Mouse (Mus musculus) C2C12 (cell line): ENCODE measurements around the gene Cntrl.

Experiments
- CEBPB ChIP-seq: IDR thresholded peaks from one replicate; pipeline ENCODE4 v1.6.1; 2011; ENCODE audit warnings: low read depth, mild to moderate bottlenecking, control low read depth, moderate library complexity
- CTCF ChIP-seq: IDR thresholded peaks from one replicate; pipeline ENCODE4 v1.5.1; 2011; ENCODE audit not compliant: control insufficient read depth, insufficient read depth, insufficient read length
- MAX ChIP-seq: IDR thresholded peaks from one replicate; pipeline ENCODE4 v1.6.1; 2011; ENCODE audit warnings: mild to moderate bottlenecking, control low read depth
- MYOG ChIP-seq: IDR thresholded peaks from one replicate; pipeline ENCODE4 v1.6.1; 2011; ENCODE audit not compliant: control insufficient read depth, insufficient read length; ENCODE audit errors: extremely low read depth
- USF1 ChIP-seq: IDR thresholded peaks from one replicate; pipeline ENCODE4 v1.6.1; 2011; ENCODE audit warnings: low read depth, mild to moderate bottlenecking, control low read depth, moderate library complexity

DNA sequence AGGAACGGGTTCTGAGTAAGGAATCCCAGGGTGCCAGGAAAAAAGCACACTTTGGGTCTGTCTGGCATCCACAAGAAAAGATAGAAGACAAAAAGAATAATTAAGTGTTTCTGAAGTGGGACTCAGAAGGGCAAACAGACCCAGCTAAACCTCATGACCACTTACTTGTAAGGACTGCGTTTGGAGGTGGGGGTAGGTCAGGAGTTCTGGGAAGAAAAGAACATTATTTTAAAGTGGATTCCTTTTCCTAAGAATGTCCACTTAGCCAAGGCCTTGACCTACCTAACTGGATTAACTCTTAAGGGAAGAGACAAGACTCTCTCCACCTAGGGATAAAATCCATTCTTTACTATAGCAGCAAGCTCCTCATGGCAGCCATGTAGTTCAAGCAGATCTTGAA lies 36.7 kb upstream of the Cntrl start:
- TF ChIP-seq CTCF (no peak), MYOG (no peak), CEBPB (no peak), MAX (no peak), USF1 (no peak)
